Mouse (Mus musculus) heart, adult 2 months (tissue): ENCODE measurements around the gene Madcam1.

ENCODE experiments used
- CTCF ChIP-seq: fragments of 200-600 bp; IDR thresholded peaks from 2 replicates; pipeline ENCODE4 v1.8.1; 2022; ENCODE audit warnings: antibody characterized with exemption, mild to moderate bottlenecking, moderate library complexity
- EP300 ChIP-seq: fragments of 200-500 bp; IDR thresholded peaks from 2 replicates; pipeline ENCODE4 v1.6.1; 2011; ENCODE audit warnings: low read depth, low read length, control low read depth; ENCODE audit not compliant: insufficient read depth

GRCm38 (mm10) chr10:79716988-79717355, 52.6 kb downstream of the Madcam1 start:
- no peak for TF ChIP-seq CTCF
- no peak for TF ChIP-seq EP300
